Mouse (Mus musculus) natural killer cell, adult 2 months (primary cell): Measurements from ENCODE around the gene Slc40a1.

Experiments used
- DNase-seq, 2 experiments: peaks; one replicate each; pipeline ENCODE4 v3.0.0; 2022; ENCODE audit warnings: low spot score in 2 of 2

Gene Slc40a1

DNA sequence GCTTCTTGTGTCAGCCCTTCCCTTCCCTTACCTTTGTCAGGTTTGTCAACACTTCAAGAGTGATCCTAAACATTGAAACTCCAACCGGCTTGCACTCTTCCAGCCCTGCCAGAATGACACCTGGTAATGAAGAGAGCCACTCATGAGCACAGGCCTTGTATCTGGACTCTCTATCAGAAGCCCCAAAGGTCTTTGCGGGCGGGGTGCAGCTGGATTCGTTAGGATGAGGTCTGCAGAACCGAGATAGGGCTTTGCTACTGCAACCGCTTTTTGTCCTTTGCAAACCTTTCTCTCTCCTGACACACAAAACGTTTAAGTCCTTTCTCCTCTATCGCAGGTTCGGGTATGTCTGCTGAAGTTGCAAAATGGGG is at the start of gene Slc40a1:
Gene Slc40a1, minus strand, starts transcription at position 131 of the 371 bp plus-strand sequence.
- DNase-seq, result no peak

DNA sequence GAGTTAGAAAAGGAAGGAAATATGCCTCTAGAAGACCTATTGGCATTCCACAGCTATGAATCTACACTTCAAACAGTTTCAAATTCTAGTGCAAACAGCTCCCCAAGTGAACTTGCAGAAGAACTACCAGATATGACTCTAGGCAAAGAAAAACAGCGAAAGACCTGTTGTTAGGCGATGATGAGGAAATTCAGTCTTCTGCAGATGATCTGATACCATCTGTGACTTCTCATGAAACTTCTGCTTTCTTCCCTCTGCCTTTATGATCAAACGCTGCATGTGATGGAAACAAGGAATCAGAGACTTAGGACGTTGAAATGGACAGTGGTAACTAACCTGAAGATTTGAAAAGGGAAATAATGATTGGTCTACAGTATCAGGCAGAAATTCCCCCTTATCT is 45.0 kb upstream of the Slc40a1 start:
- DNase-seq, result no peak

DNA sequence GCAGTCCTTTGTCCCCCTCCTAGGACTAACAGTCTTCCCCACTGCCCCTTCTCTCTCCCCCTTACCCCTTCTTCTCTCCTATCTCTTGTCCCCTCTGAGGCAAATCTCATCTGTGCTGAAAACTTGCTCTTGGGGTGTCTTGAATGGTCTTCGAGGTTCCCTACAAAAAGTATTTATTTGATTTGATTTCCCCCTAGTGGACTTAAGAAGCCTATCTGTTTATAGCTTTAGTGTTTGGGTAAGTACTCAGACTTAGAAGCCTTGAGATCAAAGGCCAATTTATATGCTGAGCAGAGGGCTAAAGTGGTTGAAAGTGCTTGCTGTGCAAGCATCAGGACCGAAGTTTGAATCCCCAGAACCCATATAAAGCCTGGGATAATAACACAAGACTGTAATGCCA is 22.7 kb upstream of the Slc40a1 start:
- DNase-seq, result no peak

GRCm38 (mm10) chr1:45947843-45948242 is 21.5 kb upstream of the Slc40a1 start:
- DNase-seq, result no peak

DNA sequence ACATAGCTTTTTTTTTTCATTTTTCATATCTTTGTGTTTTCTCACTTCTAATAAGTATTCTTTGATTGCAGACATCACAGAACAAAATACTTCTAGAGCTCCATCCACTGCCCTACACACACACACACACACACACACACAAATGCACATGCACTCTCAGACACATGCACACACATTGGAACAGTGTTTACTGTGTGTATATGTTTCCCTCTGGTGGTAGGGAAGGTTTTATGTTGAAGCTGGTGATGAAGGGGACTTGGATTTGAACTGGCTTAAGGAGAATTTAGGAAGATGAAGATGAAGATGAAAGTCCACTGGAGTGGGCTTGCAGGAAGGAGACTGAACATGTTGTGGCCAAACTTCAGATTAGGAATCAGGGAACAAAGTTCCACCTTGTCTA is 4.8 kb upstream of the Slc40a1 start:
- no peak for DNase-seq

- no peak for DNase-seq
Observed at GRCm38 (mm10) chr1:45926911-45927310, 588 bp upstream of the Slc40a1 start.

DNA sequence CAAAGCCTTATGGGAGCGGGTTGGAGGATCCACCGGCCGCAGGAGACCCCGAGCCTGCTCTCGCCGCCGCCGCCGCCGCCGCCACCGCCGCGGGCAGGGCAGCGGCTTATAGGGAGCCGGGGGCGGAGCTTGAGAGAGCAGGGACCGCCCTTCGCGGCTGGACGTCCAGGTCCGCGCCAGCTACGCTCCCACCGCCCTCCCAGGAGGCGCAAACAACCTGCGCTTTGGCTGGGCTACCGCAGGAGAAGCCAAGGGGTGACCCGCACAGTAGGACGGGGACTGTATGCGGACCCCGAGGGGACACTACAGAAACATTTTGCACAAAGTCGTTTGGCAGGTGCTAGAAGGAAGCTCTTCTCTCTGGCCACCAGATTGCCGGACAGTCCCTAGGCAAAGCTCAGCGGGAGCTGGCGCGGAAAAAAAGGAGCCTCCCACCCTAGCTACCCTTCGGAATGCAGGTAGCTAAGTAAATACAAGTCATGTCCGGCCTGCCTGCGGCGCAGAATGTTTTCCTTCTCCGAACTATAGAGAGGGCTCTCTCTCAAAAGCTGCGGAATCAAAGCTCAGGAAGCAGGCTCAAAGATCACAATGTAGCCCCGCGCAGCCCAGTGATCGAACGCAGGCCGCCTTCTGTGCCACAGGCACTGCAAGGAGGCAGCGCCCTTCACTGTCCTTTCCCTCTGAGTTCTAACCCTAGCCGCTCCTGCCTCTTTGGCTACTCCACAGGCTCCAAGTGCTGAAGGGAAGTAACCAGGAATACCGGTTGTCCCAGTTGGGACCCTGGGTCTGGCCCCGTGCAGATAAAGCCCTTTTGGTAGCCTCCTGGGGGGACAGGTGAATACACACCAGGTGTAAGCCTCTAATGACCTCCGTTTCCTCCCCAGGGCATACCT is 577 bp downstream of the Slc40a1 start:
- DNase-seq, result peak in 1 of 2 experiments; percentile 0

GRCm38 (mm10) chr1:45925131-45925499 is 1.2 kb downstream of the Slc40a1 start:
- no peak for DNase-seq

DNA sequence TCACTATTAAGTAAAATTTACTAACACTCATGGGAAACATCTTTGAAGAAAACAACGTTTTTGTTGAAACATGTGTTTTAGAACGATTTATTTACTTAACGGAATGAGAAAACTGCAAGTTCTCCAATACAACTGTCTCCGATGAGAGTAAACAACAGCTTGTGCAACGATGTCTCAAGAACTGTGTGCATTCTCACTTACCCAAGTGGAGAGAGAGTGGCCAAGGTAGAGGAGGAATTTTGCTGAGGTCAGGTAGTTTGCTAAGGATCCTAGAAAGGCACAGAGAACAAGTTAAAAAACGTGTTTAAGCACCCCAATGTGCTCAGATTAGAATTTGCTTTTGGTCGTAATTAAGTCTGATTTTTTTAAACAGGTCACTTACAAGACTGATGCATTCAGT is 1.8 kb downstream of the Slc40a1 start:
- DNase-seq, result no peak

DNA sequence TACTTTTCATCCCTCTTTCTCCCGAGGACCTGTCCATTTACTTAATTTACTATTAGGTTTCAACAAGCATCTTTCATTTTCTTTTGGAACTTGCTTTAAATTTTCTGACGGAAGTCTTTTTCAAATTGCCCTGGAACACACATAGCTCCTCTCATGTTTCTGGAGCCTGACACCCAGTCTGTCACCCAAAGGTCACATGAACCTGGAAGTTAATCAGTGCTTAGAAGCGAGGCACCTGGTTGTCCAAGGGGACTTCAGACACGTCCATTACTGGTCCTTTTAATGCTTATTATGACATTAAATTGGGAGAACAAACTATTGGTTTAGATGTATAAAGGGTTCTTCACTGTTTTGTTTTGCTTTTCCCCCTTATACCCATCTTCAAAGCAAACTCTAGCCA is 3.0 kb downstream of the Slc40a1 start:
- no peak for DNase-seq

DNA sequence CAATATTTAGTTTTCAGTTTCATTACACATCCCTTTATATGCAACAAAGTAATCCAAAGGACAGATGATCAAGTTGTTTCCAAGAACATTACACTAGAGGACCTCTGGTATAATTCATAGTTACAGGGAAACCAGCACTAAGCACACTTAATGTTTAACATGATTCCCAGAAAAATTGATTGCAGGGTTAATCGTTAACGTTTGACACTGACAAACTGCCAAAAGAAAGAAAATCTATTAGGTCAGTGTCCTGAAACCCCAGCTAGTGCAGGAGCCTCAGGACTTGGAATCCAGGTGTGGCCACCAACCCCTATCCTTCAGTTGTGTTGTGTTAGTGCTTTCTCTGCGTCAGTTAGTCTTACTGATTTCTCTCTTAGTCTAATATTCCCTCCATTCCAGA is 5.6 kb downstream of the Slc40a1 start:
- DNase-seq, result no peak

DNA sequence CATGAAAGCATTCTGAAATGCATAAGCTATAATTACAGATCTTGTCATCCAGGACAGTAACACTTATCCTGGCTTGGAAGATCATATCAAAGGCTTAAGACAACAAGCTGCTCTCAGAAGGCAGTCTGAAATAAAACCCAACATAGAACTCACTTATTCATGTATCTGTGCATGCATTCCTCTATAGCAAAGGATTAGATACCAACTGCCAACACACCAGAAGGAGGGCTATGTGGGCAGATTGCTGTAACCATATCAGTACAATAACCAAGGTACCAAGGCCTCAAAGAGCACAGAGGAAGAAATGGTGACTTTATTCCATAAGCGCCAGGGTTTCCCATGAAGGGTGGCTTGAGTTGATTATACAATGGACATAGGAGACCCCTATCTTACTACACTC is 6.6 kb downstream of the Slc40a1 start:
- no peak for DNase-seq

DNA sequence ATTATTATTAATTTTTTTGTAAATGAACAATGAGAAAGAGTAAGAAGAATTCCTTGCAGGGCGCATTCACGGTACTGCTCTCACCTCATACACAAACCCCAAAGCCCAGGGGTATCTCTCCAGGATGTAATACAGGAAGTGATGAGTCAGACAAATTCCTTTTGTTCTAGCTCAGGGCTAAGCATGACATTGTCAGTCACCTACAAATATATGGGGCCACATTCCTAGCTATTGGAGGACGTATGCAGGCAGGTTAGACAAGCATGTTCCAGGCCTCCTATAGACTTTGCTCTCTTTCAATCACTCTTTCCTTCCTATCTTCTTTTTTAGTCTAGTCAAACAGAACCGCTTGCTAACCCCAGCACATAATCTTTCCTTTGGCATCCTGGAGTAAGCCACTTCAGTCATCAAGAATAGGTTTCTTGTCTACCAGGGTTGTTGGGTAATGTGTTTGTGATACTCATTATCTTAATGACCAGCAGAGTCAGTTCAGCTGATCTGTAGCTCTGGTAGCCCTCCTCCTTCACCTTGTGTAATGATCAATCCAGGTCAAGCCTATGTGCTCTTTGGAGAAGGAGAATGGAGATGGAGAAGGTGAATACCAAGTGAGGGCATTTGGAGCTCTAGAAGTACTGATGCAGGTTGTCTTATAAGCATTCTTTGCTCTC is 9.1 kb downstream of the Slc40a1 start:
- DNase-seq, result no peak

DNA sequence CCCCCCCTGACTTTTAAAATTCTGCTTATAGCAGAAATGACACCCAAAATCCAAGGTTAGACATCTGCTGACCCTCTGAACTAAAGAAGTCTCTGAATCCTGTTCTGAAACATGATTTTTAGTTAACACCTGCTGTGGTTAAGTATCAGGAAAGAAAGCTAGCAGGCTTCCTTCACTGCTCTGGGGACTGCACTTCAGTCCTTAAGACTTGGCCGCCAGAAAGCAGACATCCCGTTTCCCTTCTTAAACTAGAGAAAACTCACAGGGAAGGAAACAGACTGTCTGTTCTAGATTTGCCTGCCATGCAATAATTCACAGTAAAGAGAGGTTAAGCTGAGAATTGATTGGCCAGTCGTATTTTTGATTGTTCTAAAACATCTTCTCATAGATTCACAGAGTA is 10.1 kb downstream of the Slc40a1 start:
- no peak for DNase-seq

DNA sequence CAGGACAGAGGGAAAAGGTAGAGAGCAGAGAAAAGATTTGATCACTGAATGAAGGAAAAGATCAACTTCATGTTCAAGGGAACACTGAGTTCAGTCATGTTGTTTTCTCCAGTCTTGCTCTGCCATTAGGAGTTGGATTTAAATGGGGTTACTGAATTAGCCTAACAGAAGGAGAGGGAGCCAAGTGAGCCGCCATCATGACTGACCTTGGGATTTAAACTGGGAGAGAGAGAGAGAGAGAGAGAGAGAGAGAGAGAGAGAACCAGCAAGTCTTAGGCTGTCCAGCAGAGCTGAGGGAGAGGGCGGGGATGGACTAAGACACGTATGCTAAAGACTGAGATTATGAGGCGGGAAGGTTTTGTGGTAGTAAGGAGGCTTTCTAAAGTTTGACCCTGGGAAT is 12.1 kb downstream of the Slc40a1 start:
- no peak for DNase-seq

- no peak for DNase-seq
Observed at GRCm38 (mm10) chr1:45905107-45905821, 21.1 kb downstream of the Slc40a1 start.

GRCm38 (mm10) chr1:45904161-45904560 is 22.2 kb downstream of the Slc40a1 start:
- DNase-seq, result no peak

GRCm38 (mm10) chr1:45898044-45898443 is 28.3 kb downstream of the Slc40a1 start:
- DNase-seq, result no peak

GRCm38 (mm10) chr1:45894168-45894912 is 32.0 kb downstream of the Slc40a1 start:
- no peak for DNase-seq

DNA sequence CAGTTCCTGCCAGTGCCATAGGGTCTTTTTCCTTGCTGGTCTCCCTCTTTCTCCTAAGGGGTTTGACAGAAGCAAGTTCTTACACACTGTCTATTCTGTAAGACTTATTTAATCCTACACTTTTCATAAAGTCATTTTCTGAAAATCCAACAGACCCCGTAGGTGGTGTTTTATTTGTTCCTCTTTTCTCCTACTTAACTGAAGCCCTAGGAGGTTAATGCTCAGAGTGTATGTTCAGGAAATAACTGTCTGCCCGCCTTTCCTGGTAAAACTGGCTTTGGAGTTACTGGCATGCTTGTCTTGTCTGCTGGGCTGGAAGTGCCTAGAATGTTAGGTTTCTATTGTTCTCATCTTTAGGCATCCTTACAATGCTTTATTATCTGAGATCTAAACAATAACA is 34.3 kb downstream of the Slc40a1 start:
- no peak for DNase-seq

GRCm38 (mm10) chr1:45890173-45890572 is 36.1 kb downstream of the Slc40a1 start, which contains the start of gene Gm5269:
Gene Gm5269, minus strand, starts transcription at chr1:45890273.
- no peak for DNase-seq

- no peak for DNase-seq
Observed at GRCm38 (mm10) chr1:45886800-45887199, 39.5 kb downstream of the Slc40a1 start.
